Mouse (Mus musculus): ENCODE measurements around the gene Nsd1.

DNA sequence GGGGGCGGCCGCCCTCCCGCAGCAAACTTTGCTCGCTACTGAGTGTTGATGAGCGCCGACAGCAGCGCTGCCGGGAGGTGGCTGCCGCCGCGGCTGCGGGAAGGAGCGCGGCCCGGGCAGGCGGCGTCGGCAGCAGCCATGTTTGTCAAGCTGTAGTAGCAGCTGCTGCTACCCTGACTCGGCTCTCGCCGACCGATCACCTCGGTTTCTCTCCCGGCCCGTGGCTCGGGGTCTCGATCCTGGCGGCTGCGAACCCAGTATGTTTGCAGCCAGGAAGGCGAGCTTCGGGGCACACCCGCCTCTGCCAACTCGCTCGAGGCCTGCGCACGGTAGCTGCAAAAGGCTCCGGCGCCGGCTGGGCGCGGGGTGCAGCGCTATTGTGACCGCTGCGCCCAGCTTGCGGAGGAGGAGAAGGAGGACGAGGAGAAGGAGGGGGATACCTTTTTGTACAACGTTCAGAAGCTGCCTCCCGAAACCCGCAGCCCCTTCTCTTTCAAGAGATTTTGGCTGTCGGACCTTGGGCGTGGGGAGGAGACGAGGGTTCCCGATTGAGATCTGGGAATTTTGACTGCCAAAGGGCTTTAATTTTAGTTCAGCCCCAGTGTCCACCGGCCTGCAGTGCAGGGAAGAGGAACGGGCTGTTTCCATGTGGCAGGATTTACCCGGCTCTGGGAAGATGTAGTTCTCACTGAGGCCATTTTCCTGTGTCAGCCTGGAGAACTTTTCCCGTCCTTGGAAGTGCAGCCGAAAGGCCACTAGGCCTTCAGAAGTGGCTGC lies 3.0 kb downstream of the Nsd1 start:
- TF ChIP-seq CTCF (IDR thresholded peaks at IDR 0.05; ENCODE audit: borderline replicate concordance, control insufficient read depth, extremely low read depth, insufficient read depth, low read length, poor library complexity) = 0 out of 2 replicates have a peak, but pooled peaks have one; percentile 6
- TF ChIP-seq POLR2A (IDR thresholded peaks at IDR 0.05; ENCODE audit: control insufficient read depth, extremely low read depth, insufficient read depth, low read length, poor library complexity) = peak; percentile 42; the same call in 1 of the 2 replicates
